Mouse (Mus musculus) liver, embryonic 15.5 days (tissue): ENCODE measurements around the gene Gm6588. TPM values are rescaled to one million over a fixed set of nuclear protein-coding genes. Genes with fewer than 3 reads are reported as not detected.

Experiments used
- ATAC-seq: fragments of 200-750 bp; cut with Nextera tagmentation; 2 replicates; pipeline ENCODE4 v1.8.0; 2017; ENCODE audit warnings: moderate number of reproducible peaks, mild to moderate bottlenecking, moderate library complexity; ENCODE audit not compliant: insufficient read depth
- H3K27ac ChIP-seq: fragments of 300-500 bp; sonication (generic); replicated peaks from 2 replicates; pipeline ENCODE4 v1.5.1; 2015; ENCODE audit warnings: mild to moderate bottlenecking, inconsistent platforms
- H3K27me3 ChIP-seq: fragments of 300-500 bp; sonication (generic); 2 replicates; pipeline ENCODE4 v1.6.1; 2015; ENCODE audit warnings: mild to moderate bottlenecking, inconsistent platforms
- H3K36me3 ChIP-seq: fragments of 300-500 bp; sonication (generic); replicated peaks from 2 replicates; pipeline ENCODE4 v1.6.1; 2015; ENCODE audit warnings: moderate library complexity, mild to moderate bottlenecking, inconsistent platforms
- H3K4me1 ChIP-seq: fragments of 300-500 bp; sonication (generic); replicated peaks from 2 replicates; pipeline ENCODE4 v1.6.1; 2015; ENCODE audit warnings: inconsistent platforms
- H3K4me2 ChIP-seq: fragments of 300-500 bp; sonication (generic); 2 replicates; pipeline ENCODE4 v1.6.1; 2015; ENCODE audit warnings: moderate library complexity, mild to moderate bottlenecking, inconsistent platforms
- H3K4me3 ChIP-seq: fragments of 300-500 bp; sonication (generic); replicated peaks from 2 replicates; pipeline ENCODE4 v1.5.1; 2015; ENCODE audit warnings: mild to moderate bottlenecking, inconsistent platforms
- H3K9ac ChIP-seq: fragments of 300-500 bp; sonication (generic); 2 replicates; pipeline ENCODE4 v1.6.1; 2015; ENCODE audit warnings: moderate library complexity, mild to moderate bottlenecking, inconsistent platforms
- H3K9me3 ChIP-seq: fragments of 300-500 bp; sonication (generic); replicated peaks from 2 replicates; pipeline ENCODE4 v1.6.1; 2016; ENCODE audit warnings: inconsistent platforms
- WGBS: fragments of 180-500 bp; shearing (Covaris S2); methylation state at CpG from one replicate; pipeline ENCODE4 v1.1.7; 2015; ENCODE audit warnings: mixed read lengths; ENCODE audit not compliant: insufficient replicate concordance; 5-methylcytosine and 5-hydroxymethylcytosine counted together
- polyA plus RNA-seq: library from polyadenylated mRNA; unstranded; fragments of >200 nt; fragmentation: Nextera tagmentation; extraction: Ambion mirVana; gene quantifications from 2 replicates; pipeline ENCODE4 v1.2.1, GENCODE M21; 2015

Gene Gm6588
- polyA plus RNA-seq, 1 experiment from 2014 or later = not detected

DNA sequence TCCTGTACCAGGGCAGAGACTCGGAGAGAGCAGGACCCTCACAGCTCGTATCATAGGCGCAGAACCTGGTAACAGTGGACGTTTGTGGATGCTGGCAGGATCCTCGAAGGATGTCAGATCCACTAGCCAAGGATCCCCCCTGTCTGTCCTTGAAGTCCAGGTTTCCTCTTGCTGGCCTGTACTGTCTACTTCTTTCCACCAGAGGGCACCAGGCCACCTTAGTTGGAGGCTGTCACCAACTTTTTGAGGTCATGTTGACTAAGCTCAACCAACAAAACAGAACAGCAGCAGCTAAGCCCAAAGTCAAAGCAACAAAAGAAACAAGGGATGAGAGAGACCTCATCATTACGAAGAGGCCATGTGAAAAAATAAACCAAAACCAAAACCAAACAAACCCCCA lies 20.9 kb downstream of the Gm6588 start:
- no peaks in the 10 kb centered on the region for H3K9me3 ChIP-seq
- no peak overlapping the region for H3K4me3 ChIP-seq
- no peak overlapping the region for H3K4me2 ChIP-seq
- no peak overlapping the region for H3K9ac ChIP-seq
- WGBS = 63% methylated on average over 6 of the region's 6 CpGs
- H3K27ac ChIP-seq = no peak overlapping the region
- H3K4me1 ChIP-seq = no peaks in the 10 kb centered on the region
- ATAC-seq = no peak
- no peaks in the 10 kb centered on the region for H3K27me3 ChIP-seq
- no peaks in the 10 kb centered on the region for H3K36me3 ChIP-seq

DNA sequence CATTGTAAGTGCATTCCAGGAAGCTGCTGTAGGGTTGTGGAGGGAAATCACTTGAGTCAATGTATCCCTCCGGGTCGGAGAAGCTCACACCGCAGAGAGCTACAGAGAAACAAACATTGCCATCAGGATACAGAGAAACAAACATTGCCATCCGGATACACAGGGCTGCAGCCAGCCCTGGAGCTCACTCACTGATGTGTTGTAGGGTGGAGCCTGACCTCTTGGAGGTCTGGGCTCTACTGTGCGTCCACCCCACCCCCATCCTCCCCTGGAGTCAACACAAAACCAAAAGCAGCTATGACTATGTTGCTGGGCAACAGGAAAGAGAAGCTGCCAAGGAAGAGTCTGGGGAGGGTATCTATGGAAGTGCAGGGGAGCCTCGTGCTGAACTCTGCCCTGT lies 24.2 kb downstream of the Gm6588 start:
- no peak overlapping the region for H3K9ac ChIP-seq
- ATAC-seq = no peak
- H3K9me3 ChIP-seq = no peaks in the 10 kb centered on the region
- H3K4me1 ChIP-seq = no peaks in the 10 kb centered on the region
- H3K27ac ChIP-seq = no peak overlapping the region
- no peaks in the 10 kb centered on the region for H3K36me3 ChIP-seq
- WGBS = 32% methylated on average over 6 of the region's 6 CpGs
- H3K27me3 ChIP-seq = no peaks in the 10 kb centered on the region
- no peak overlapping the region for H3K4me2 ChIP-seq
- H3K4me3 ChIP-seq = no peak overlapping the region

DNA sequence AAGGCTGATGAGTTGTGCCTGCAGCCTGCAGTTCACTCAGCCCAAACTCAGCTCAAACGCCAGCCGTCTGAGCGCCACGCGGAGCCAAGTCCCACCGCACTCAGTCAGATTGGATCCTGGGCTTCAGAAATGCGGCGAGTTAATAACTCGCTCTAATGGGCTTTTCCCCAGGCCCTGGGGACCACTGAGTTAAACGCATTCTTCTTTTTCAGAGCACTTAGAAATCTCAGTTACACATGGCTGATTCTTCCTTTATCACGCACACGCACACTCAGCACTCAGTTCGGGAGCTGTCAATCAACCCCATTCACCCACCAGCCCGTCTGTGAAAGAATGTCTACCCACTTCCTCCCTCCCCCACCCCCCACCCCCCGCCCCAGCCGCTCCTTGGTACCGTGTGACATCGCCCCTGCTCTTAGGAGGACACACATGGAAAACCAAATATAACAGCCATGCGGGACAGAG lies 32.8 kb downstream of the Gm6588 start:
- WGBS = 31% methylated on average over 19 of the region's 19 CpGs
- ATAC-seq = no peak
- Histone ChIP-seq H3K4me3 (no peak overlapping the region), H3K9ac (no peak overlapping the region), H3K27ac (no peak overlapping the region), H3K27me3 (peaks cover 32% of the 10 kb centered on the region), H3K36me3 (no peaks in the 10 kb centered on the region), H3K4me1 (peaks cover 8% of the 10 kb centered on the region), H3K9me3 (no peaks in the 10 kb centered on the region), H3K4me2 (no peak overlapping the region)

- H3K27me3 ChIP-seq = peaks cover 32% of the 10 kb centered on the region
- 51% methylated on average over 13 of the region's 13 CpGs for whole genome bisulfite sequencing
Measured at GRCm38 (mm10) chr5:112482551-112482950, 33.3 kb downstream of the Gm6588 start.

GRCm38 (mm10) chr5:112483030-112483429 lies 33.8 kb downstream of the Gm6588 start:
- Histone ChIP-seq H3K27ac (no peak overlapping the region), H3K4me3 (no peak overlapping the region), H3K36me3 (no peaks in the 10 kb centered on the region), H3K4me1 (peaks cover 13% of the 10 kb centered on the region), H3K4me2 (no peak overlapping the region), H3K9ac (no peak overlapping the region), H3K27me3 (peaks cover 32% of the 10 kb centered on the region), H3K9me3 (no peaks in the 10 kb centered on the region)
- WGBS = 39% methylated on average over 8 of the region's 8 CpGs
- ATAC-seq = no peak

More at GRCm38 (mm10) chr5:112482551-112482950, 33.3 kb downstream of the Gm6588 start:
- no peak overlapping the region for H3K27ac ChIP-seq
- no peaks in the 10 kb centered on the region for H3K36me3 ChIP-seq
- no peaks in the 10 kb centered on the region for H3K9me3 ChIP-seq
- H3K4me3 ChIP-seq = no peak overlapping the region
- H3K4me2 ChIP-seq = no peak overlapping the region
- peaks cover 13% of the 10 kb centered on the region for H3K4me1 ChIP-seq
- no peak overlapping the region for H3K9ac ChIP-seq
- ATAC-seq = no peak

- Histone ChIP-seq H3K27me3 (peaks cover 32% of the 10 kb centered on the region), H3K4me2 (no peak overlapping the region), H3K4me3 (no peak overlapping the region), H3K36me3 (no peaks in the 10 kb centered on the region), H3K9ac (no peak overlapping the region), H3K9me3 (no peaks in the 10 kb centered on the region), H3K4me1 (peaks cover 19% of the 10 kb centered on the region), H3K27ac (no peak overlapping the region)
- no peak for ATAC-seq
- WGBS = 26% methylated on average over 13 of the region's 13 CpGs
Measured at GRCm38 (mm10) chr5:112484924-112485715, 35.9 kb downstream of the Gm6588 start.

GRCm38 (mm10) chr5:112486415-112486814 lies 37.2 kb downstream of the Gm6588 start:
- H3K4me1 ChIP-seq = peaks cover 19% of the 10 kb centered on the region
- 26% methylated on average over 5 of the region's 5 CpGs for WGBS
- H3K9me3 ChIP-seq = no peaks in the 10 kb centered on the region
- no peak overlapping the region for H3K4me3 ChIP-seq
- peaks cover 32% of the 10 kb centered on the region for H3K27me3 ChIP-seq
- no peaks in the 10 kb centered on the region for H3K36me3 ChIP-seq
- no peak for ATAC-seq
- no peak overlapping the region for H3K4me2 ChIP-seq
- no peak overlapping the region for H3K27ac ChIP-seq
- H3K9ac ChIP-seq = no peak overlapping the region

DNA sequence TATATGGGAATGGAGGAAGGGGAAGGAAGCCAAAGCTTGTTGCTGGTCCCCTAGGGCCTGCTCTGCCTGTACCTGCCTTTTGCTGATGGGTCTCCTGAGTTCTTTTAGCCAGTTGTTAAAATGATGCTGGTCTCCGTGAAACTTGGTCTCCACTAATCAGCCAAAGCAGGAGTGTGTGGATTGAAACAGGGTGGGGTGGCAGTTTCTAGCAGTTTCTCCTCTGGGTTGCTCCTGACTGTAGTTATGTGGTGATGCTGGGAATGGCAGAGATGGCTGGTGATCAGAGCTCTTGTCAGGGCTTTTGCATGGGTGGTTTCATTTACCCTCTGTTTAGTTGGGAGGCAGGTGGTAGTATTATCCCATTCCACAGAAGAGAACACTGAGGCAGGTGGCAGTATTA lies 38.3 kb downstream of the Gm6588 start:
- WGBS = 57% methylated on average over 1 of the region's 1 CpGs
- Histone ChIP-seq H3K4me3 (no peak overlapping the region), H3K4me1 (peaks cover 19% of the 10 kb centered on the region), H3K27ac (peak overlapping the region; percentile 53), H3K9ac (no peak overlapping the region), H3K27me3 (peaks cover 28% of the 10 kb centered on the region), H3K9me3 (no peaks in the 10 kb centered on the region), H3K4me2 (0 out of 2 replicates have a peak overlapping the region, but pooled peaks have one; percentile 4), H3K36me3 (no peaks in the 10 kb centered on the region)
- peak; percentile 52 for ATAC-seq

DNA sequence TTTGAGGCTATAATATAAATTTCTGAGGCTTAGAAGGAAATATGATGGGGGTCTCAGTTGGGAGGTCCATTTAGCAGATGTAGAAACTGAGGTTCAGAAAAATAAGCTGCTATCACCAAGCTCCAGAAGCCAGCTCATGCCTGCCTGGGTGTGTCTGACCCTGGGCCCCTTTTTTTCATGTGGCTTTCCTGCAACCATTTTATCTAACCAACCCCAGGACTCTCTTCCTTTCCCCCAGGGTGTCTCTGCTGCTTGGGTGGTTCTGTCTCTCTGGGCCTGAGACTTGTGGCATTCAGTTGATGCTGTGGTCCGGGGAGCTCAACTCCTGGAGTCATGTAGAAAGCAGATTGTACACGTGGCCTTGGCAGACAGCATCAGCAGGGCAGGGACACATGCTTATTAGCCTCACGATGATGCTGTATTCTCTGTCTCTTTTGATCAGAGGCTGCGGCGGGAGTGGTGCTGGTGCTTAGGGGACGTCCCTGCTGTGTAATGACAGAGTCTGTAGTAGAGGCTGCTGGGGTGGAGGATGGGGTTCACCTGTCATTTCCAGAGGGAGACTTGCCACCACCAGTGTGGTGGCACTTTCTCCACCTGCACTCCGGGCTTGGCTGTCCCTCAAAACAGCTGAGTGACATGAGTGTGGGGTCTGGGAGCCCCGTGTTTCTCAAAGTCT lies 39.0 kb downstream of the Gm6588 start:
- Histone ChIP-seq H3K36me3 (no peaks in the 10 kb centered on the region), H3K4me3 (no peak overlapping the region), H3K4me1 (peaks cover 19% of the 10 kb centered on the region), H3K4me2 (no peak overlapping the region), H3K27ac (peak overlapping the region; percentile 68), H3K27me3 (peaks cover 21% of the 10 kb centered on the region), H3K9me3 (no peaks in the 10 kb centered on the region), H3K9ac (no peak overlapping the region)
- peak; percentile 89 for ATAC-seq
- WGBS = 43% methylated on average over 8 of the region's 8 CpGs

DNA sequence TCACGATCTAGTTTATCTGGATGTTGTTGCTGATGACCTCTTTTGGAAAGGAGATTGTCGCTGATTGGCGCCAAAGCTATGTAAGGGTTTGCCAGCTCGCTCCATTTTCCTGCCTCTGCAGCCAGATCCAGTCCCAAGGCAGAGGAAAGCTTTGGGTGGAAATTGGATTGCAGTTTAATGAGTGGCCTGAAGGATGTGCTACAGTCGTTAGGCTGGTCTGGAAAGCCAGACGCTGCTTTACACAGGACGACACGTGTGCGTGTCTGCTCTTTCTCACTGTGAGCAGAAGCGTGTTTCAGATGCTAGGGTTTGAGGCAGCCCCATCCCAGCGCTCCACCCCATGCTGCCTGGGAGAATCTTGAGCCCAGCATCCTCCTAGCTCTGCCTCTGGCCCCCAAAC lies 42.3 kb downstream of the Gm6588 start:
- 43% methylated on average over 11 of the region's 11 CpGs for WGBS
- Histone ChIP-seq H3K27me3 (no peaks in the 10 kb centered on the region), H3K4me2 (no peak overlapping the region), H3K9ac (no peak overlapping the region), H3K9me3 (no peaks in the 10 kb centered on the region), H3K4me3 (no peak overlapping the region), H3K36me3 (no peaks in the 10 kb centered on the region), H3K27ac (no peak overlapping the region), H3K4me1 (peaks cover 16% of the 10 kb centered on the region)
- no peak for ATAC-seq

DNA sequence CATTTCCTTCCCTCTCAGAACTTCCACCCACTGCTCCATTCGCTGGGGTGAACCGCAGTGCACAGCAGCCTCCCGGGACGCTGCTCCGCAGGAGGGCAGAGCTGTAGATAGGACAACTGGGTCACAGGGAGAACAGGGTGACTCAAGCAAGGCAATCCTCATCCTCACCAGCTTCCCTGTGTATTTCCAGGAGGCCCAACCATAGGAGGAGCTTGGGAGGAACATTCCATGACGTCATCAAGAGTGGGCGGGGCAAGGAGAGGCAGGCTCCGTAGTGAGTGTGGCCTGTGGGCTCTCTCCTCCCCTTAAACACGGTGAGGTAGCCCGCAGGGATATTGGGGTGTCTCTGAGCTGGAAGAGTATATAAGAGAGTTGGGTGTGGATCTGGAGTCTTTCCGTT lies 44.3 kb downstream of the Gm6588 start:
- Histone ChIP-seq H3K4me3 (no peak overlapping the region), H3K27ac (no peak overlapping the region), H3K4me1 (peaks cover 5% of the 10 kb centered on the region; the same call in 1 of the 2 replicates), H3K27me3 (no peaks in the 10 kb centered on the region), H3K9ac (no peak overlapping the region), H3K36me3 (no peaks in the 10 kb centered on the region), H3K4me2 (no peak overlapping the region), H3K9me3 (no peaks in the 10 kb centered on the region)
- ATAC-seq = no peak; the same call in 1 of the 2 replicates
- 31% methylated on average over 11 of the region's 11 CpGs for WGBS
